13 mouse cellular contexts compared by ENCODE assay signal in genomic region chr4:152187142-152187541, GRCm38 (mm10). TPM values are rescaled to one million over a fixed set of nuclear protein-coding genes. Genes with fewer than 3 reads are reported as not detected.
DNase-seq lines count a peak whose midpoint lies in the region; ATAC-seq lines count a peak whose summit lies in the region.
"Had no signal": no experiment of that assay in that cellular context is flagged by ENCODE, and none has a peak within 500 bp of the region (broad histone marks: within the 10 kb centered on the region; RNA-seq: fewer than 3 reads in every experiment).

No protein-coding gene starts in this region.

- no peak for DNase-seq in embryonic facial prominence, embryonic 10.5 days (ENCODE audit: low spot score)
- no peak for DNase-seq in limb, embryonic 10.5 days (ENCODE audit: low spot score)
- no peak for DNase-seq in embryonic facial prominence, embryonic 14.5 days (ENCODE audit: low spot score)
- no peak for DNase-seq in kidney, postnatal 4 days
- DNase-seq: adrenal gland, postnatal 14 days; cerebellum, adult 8-10 months had no signal

- H3K4me2 ChIP-seq in embryonic facial prominence, embryonic 13.5 days = peak overlapping the region; percentile 61
- H3K4me2 ChIP-seq in limb, embryonic 12.5 days = peak overlapping the region; percentile 58; the same call in 1 of the 2 replicates
- H3K4me2 ChIP-seq in embryonic facial prominence, embryonic 14.5 days (ENCODE audit: low read depth, low read length) = peak overlapping the region; percentile 58; the same call in 1 of the 2 replicates
- peak overlapping the region; percentile 46 for H3K4me2 ChIP-seq in limb, embryonic 15.5 days

- ATAC-seq in embryonic facial prominence, embryonic 13.5 days (ENCODE audit: insufficient number of reproducible peaks, insufficient read depth, low FRiP score, low TSS enrichment, low read depth) = no peak
- no peak for ATAC-seq in limb, embryonic 12.5 days (ENCODE audit: insufficient number of reproducible peaks, insufficient read depth, low FRiP score, low TSS enrichment, low read depth)
- no peak for ATAC-seq in embryonic facial prominence, embryonic 14.5 days (ENCODE audit: low read depth)
- ATAC-seq in limb, embryonic 15.5 days (ENCODE audit: insufficient number of reproducible peaks, low FRiP score, low TSS enrichment, low read depth) = no peak
- no peak for ATAC-seq in frontal cortex, adult (ENCODE audit: low TSS enrichment)
- ATAC-seq: hindbrain, embryonic 16.5 days; Patski had no signal

- H3K9ac ChIP-seq in embryonic facial prominence, embryonic 13.5 days = no peak overlapping the region
- no peak overlapping the region for H3K9ac ChIP-seq in limb, embryonic 12.5 days (replicated peaks)
- H3K9ac ChIP-seq in embryonic facial prominence, embryonic 14.5 days (ENCODE audit: low read depth, low read length) = no peak overlapping the region
- no peak overlapping the region for H3K9ac ChIP-seq in limb, embryonic 15.5 days

- H3K4me3 ChIP-seq in embryonic facial prominence, embryonic 13.5 days = no peak overlapping the region
- H3K4me3 ChIP-seq in embryonic facial prominence, embryonic 10.5 days = no peak overlapping the region
- no peak overlapping the region for H3K4me3 ChIP-seq in limb, embryonic 12.5 days (replicated peaks)
- H3K4me3 ChIP-seq in limb, embryonic 10.5 days = no peak overlapping the region
- H3K4me3 ChIP-seq in embryonic facial prominence, embryonic 14.5 days (ENCODE audit: low read depth, low read length) = 0 out of 2 replicates have a peak overlapping the region, but pooled peaks have one; percentile 28
- H3K4me3 ChIP-seq in limb, embryonic 15.5 days = no peak overlapping the region

- no peak overlapping the region for H3K27ac ChIP-seq in embryonic facial prominence, embryonic 13.5 days
- H3K27ac ChIP-seq in embryonic facial prominence, embryonic 10.5 days (replicated peaks) = no peak overlapping the region
- H3K27ac ChIP-seq in limb, embryonic 12.5 days = no peak overlapping the region
- H3K27ac ChIP-seq in limb, embryonic 10.5 days = no peak overlapping the region
- H3K27ac ChIP-seq in embryonic facial prominence, embryonic 14.5 days (replicated peaks; ENCODE audit: low read depth, low read length) = no peak overlapping the region; the same call in 1 of the 2 replicates
- peak overlapping the region; percentile 83 for H3K27ac ChIP-seq in limb, embryonic 15.5 days

- WGBS in embryonic facial prominence, embryonic 13.5 days = 86% methylated on average over 9 of the region's 9 CpGs
- WGBS in embryonic facial prominence, embryonic 10.5 days = 91% methylated on average over 9 of the region's 9 CpGs
- WGBS in limb, embryonic 12.5 days = 88% methylated on average over 9 of the region's 9 CpGs
- 87% methylated on average over 9 of the region's 9 CpGs for WGBS in limb, embryonic 10.5 days
- WGBS in embryonic facial prominence, embryonic 14.5 days = 87% methylated on average over 9 of the region's 9 CpGs
- WGBS in limb, embryonic 15.5 days = 86% methylated on average over 9 of the region's 9 CpGs

- no peaks in the 10 kb centered on the region for H3K36me3 ChIP-seq in embryonic facial prominence, embryonic 13.5 days
- H3K36me3 ChIP-seq in embryonic facial prominence, embryonic 10.5 days (replicated peaks) = 0 out of 2 replicates have a peak, but pooled peaks cover 4% of the 10 kb centered on the region
- no peaks in the 10 kb centered on the region for H3K36me3 ChIP-seq in limb, embryonic 12.5 days
- H3K36me3 ChIP-seq in limb, embryonic 10.5 days = no peaks in the 10 kb centered on the region
- no peaks in the 10 kb centered on the region for H3K36me3 ChIP-seq in embryonic facial prominence, embryonic 14.5 days (ENCODE audit: control insufficient read depth, insufficient read depth, low read length)
- H3K36me3 ChIP-seq in limb, embryonic 15.5 days = no peaks in the 10 kb centered on the region

- peaks cover 39% of the 10 kb centered on the region for H3K4me1 ChIP-seq in embryonic facial prominence, embryonic 13.5 days
- peaks cover 44% of the 10 kb centered on the region for H3K4me1 ChIP-seq in embryonic facial prominence, embryonic 10.5 days
- H3K4me1 ChIP-seq in limb, embryonic 12.5 days (replicated peaks) = peaks cover 24% of the 10 kb centered on the region
- peaks cover 40% of the 10 kb centered on the region for H3K4me1 ChIP-seq in limb, embryonic 10.5 days
- H3K4me1 ChIP-seq in embryonic facial prominence, embryonic 14.5 days (ENCODE audit: control insufficient read depth, insufficient read depth, low read length) = peaks cover 24% of the 10 kb centered on the region
- H3K4me1 ChIP-seq in limb, embryonic 15.5 days = peaks cover 33% of the 10 kb centered on the region

- no peaks in the 10 kb centered on the region for H3K27me3 ChIP-seq in embryonic facial prominence, embryonic 13.5 days
- peaks cover 9% of the 10 kb centered on the region; the same call in 1 of the 2 replicates for H3K27me3 ChIP-seq in embryonic facial prominence, embryonic 10.5 days (replicated peaks; ENCODE audit: low read depth, poor library complexity, severe bottlenecking)
- no peaks in the 10 kb centered on the region for H3K27me3 ChIP-seq in limb, embryonic 12.5 days
- peaks cover 12% of the 10 kb centered on the region; the same call in 1 of the 2 replicates for H3K27me3 ChIP-seq in limb, embryonic 10.5 days (ENCODE audit: low read depth, poor library complexity, severe bottlenecking)
- no peaks in the 10 kb centered on the region for H3K27me3 ChIP-seq in embryonic facial prominence, embryonic 14.5 days (replicated peaks; ENCODE audit: control insufficient read depth, insufficient read depth, low read length)
- H3K27me3 ChIP-seq in limb, embryonic 15.5 days = no peaks in the 10 kb centered on the region
- H3K27me3 ChIP-seq: Patski had no signal

- H3K9me3 ChIP-seq in embryonic facial prominence, embryonic 13.5 days = no peaks in the 10 kb centered on the region
- H3K9me3 ChIP-seq in embryonic facial prominence, embryonic 10.5 days = no peaks in the 10 kb centered on the region
- H3K9me3 ChIP-seq in limb, embryonic 12.5 days = no peaks in the 10 kb centered on the region
- H3K9me3 ChIP-seq in limb, embryonic 10.5 days (replicated peaks) = no peaks in the 10 kb centered on the region
- H3K9me3 ChIP-seq in embryonic facial prominence, embryonic 14.5 days (ENCODE audit: control insufficient read depth, low read length) = no peaks in the 10 kb centered on the region
- no peaks in the 10 kb centered on the region for H3K9me3 ChIP-seq in limb, embryonic 15.5 days

RNA-seq across cellular contexts. Expression of gene Acot7, which starts 9.2 kb away (rescaled TPM):
- 48.5 and 54.1 TPM in 2 replicates for polyA plus RNA-seq in embryonic facial prominence, embryonic 13.5 days (2015; fragmentation: Nextera tagmentation; extraction: Ambion mirVana)
- 51.8 and 55.5 TPM in 2 replicates for polyA plus RNA-seq in embryonic facial prominence, embryonic 10.5 days (2016; fragmentation: Nextera tagmentation; extraction: Ambion mirVana)
- polyA plus RNA-seq in limb, embryonic 12.5 days (2016; fragmentation: Nextera tagmentation; extraction: Ambion mirVana) = 37.6 and 40.2 TPM in 2 replicates
- polyA plus RNA-seq in limb, embryonic 10.5 days (2016; fragmentation: Nextera tagmentation; extraction: Ambion mirVana) = 34.8 and 36.7 TPM in 2 replicates
- 70.1 and 71.8 TPM in 2 replicates for polyA plus RNA-seq in embryonic facial prominence, embryonic 14.5 days (2014; fragmentation: Nextera tagmentation; extraction: Ambion mirVana)
- polyA plus RNA-seq in limb, embryonic 15.5 days (2015; fragmentation: Nextera tagmentation; extraction: Ambion mirVana) = 52.6 and 57.3 TPM in 2 replicates

RNA-seq across cellular contexts. Expression of gene Hes2, which starts 28.5 kb away (rescaled TPM):
- 0.10 TPM in 1 of 2 replicates, not detected in the other for polyA plus RNA-seq in embryonic facial prominence, embryonic 13.5 days (2015; fragmentation: Nextera tagmentation; extraction: Ambion mirVana)
- 0.11 and 1.0 TPM in 2 replicates for polyA plus RNA-seq in embryonic facial prominence, embryonic 10.5 days (2016; fragmentation: Nextera tagmentation; extraction: Ambion mirVana)
- polyA plus RNA-seq in limb, embryonic 12.5 days (2016; fragmentation: Nextera tagmentation; extraction: Ambion mirVana) = not detected in 2 replicates
- not detected in 2 replicates for polyA plus RNA-seq in limb, embryonic 10.5 days (2016; fragmentation: Nextera tagmentation; extraction: Ambion mirVana)
- 0.25 and 0.43 TPM in 2 replicates for polyA plus RNA-seq in embryonic facial prominence, embryonic 14.5 days (2014; fragmentation: Nextera tagmentation; extraction: Ambion mirVana)
- polyA plus RNA-seq in limb, embryonic 15.5 days (2015; fragmentation: Nextera tagmentation; extraction: Ambion mirVana) = 0.12 and 0.14 TPM in 2 replicates
- polyA plus RNA-seq: hindbrain, embryonic 16.5 days; liver, embryonic 16.5 days; Patski had no signal

RNA-seq across cellular contexts. Expression of gene Espn, which starts 35.0 kb away (rescaled TPM):
- polyA plus RNA-seq in embryonic facial prominence, embryonic 13.5 days (2015; fragmentation: Nextera tagmentation; extraction: Ambion mirVana) = 3.4 and 5.9 TPM in 2 replicates
- 7.5 and 10.3 TPM in 2 replicates for polyA plus RNA-seq in embryonic facial prominence, embryonic 10.5 days (2016; fragmentation: Nextera tagmentation; extraction: Ambion mirVana)
- 1.9 and 2.3 TPM in 2 replicates for polyA plus RNA-seq in limb, embryonic 12.5 days (2016; fragmentation: Nextera tagmentation; extraction: Ambion mirVana)
- polyA plus RNA-seq in limb, embryonic 10.5 days (2016; fragmentation: Nextera tagmentation; extraction: Ambion mirVana) = 2.9 and 3.2 TPM in 2 replicates
- 4.2 and 4.4 TPM in 2 replicates for polyA plus RNA-seq in embryonic facial prominence, embryonic 14.5 days (2014; fragmentation: Nextera tagmentation; extraction: Ambion mirVana)
- 1.9 and 2.2 TPM in 2 replicates for polyA plus RNA-seq in limb, embryonic 15.5 days (2015; fragmentation: Nextera tagmentation; extraction: Ambion mirVana)
